Mouse (Mus musculus) testis, adult 2 months (tissue): ENCODE results near the gene Rcc2. TPM values are rescaled to one million over a fixed set of nuclear protein-coding genes. Genes with fewer than 3 reads are reported as not detected.

Experiments
- H3K27ac ChIP-seq: fragments of 200-500 bp; 2 replicates; pipeline ENCODE4 v1.5.1; 2012; ENCODE audit warnings: low read depth, low read length; ENCODE audit not compliant: control insufficient read depth, insufficient read depth
- H3K27me3 ChIP-seq: fragments of 200-500 bp; 2 replicates; pipeline ENCODE4 v1.6.1; 2012; ENCODE audit warnings: mild to moderate bottlenecking, low read length, moderate library complexity; ENCODE audit not compliant: control insufficient read depth, insufficient read depth
- H3K36me3 ChIP-seq: fragments of 200-500 bp; 2 replicates; pipeline ENCODE4 v1.6.1; 2012; ENCODE audit warnings: mild to moderate bottlenecking, low read length; ENCODE audit not compliant: control insufficient read depth, insufficient read depth
- H3K4me1 ChIP-seq: fragments of 200-500 bp; 2 replicates; pipeline ENCODE4 v1.6.1; 2012; ENCODE audit warnings: low read length; ENCODE audit not compliant: control insufficient read depth, insufficient read depth
- H3K4me3 ChIP-seq: fragments of 200-500 bp; 2 replicates; pipeline ENCODE4 v1.5.1; 2012; ENCODE audit warnings: low read depth, mild to moderate bottlenecking, low read length, moderate library complexity, mixed read lengths; ENCODE audit not compliant: control insufficient read depth
- CTCF ChIP-seq: fragments of 200-500 bp; IDR thresholded peaks from 2 replicates; pipeline ENCODE4 v1.5.1; 2012; ENCODE audit warnings: low read depth, mild to moderate bottlenecking, inconsistent platforms, low read length, moderate library complexity; ENCODE audit not compliant: control insufficient read depth, insufficient read depth, insufficient replicate concordance
- POLR2A ChIP-seq: fragments of 200-500 bp; IDR thresholded peaks from 2 replicates; pipeline ENCODE4 v1.6.1; 2012; ENCODE audit warnings: low read depth, mild to moderate bottlenecking, inconsistent platforms, low read length, moderate library complexity; ENCODE audit not compliant: control insufficient read depth
- polyA plus RNA-seq: library from polyadenylated mRNA; depleted of rRNA; stranded (reverse); fragments of >200 nt; gene quantifications from 2 replicates; pipeline ENCODE4 v1.2.3, GENCODE M21; 2012; rRNA removed

Rcc2 gene
- 30.0 and 32.1 TPM in 2 replicates for polyA plus RNA-seq

GRCm38 (mm10) chr4:140700269-140701018, at the start of gene Rcc2:
TSS of gene Rcc2 (plus strand) at chr4:140700541.
- no peaks in the 10 kb centered on the region for H3K27me3 ChIP-seq
- H3K4me1 ChIP-seq = peaks cover 29% of the 10 kb centered on the region
- H3K36me3 ChIP-seq = no peaks in the 10 kb centered on the region
- TF ChIP-seq CTCF = no peak
- no peak for TF ChIP-seq POLR2A
- peak within 1 kb of the TSS; percentile 91 for H3K4me3 ChIP-seq
- peak within 1 kb of the TSS; percentile 92 for H3K27ac ChIP-seq

GRCm38 (mm10) chr4:140653835-140654583, 46.3 kb upstream of the Rcc2 start:
- Histone ChIP-seq H3K27ac (no peak overlapping the region), H3K27me3 (no peaks in the 10 kb centered on the region), H3K4me1 (peaks cover 2% of the 10 kb centered on the region), H3K4me3 (no peak overlapping the region), H3K36me3 (no peaks in the 10 kb centered on the region)
- TF ChIP-seq CTCF = no peak
- no peak for TF ChIP-seq POLR2A

DNA sequence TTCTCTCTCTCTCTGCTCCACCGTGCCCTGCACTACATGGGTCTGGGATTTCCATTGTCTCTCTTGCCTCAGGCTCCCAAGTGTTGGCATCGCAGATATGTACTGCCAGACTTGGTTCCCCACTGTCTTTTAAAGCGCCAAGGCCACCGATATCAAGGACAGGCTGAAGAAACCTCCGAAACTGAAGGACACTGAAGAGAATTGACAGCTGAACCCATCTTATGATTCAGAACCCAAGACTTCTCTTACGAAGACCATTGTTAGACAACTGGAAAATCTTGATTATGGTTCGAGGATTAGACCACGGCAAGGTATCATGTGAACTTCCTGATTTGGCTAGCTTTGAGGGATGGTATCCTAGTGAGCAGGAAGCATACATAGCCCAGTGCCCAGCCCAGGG, 45.5 kb upstream of the Rcc2 start:
- H3K4me1 ChIP-seq = 0 out of 2 replicates have a peak, but pooled peaks cover 2% of the 10 kb centered on the region
- H3K4me3 ChIP-seq = no peak overlapping the region
- TF ChIP-seq CTCF (no peak), POLR2A (no peak)
- no peak overlapping the region for H3K27ac ChIP-seq
- H3K27me3 ChIP-seq = no peaks in the 10 kb centered on the region
- H3K36me3 ChIP-seq = no peaks in the 10 kb centered on the region

DNA sequence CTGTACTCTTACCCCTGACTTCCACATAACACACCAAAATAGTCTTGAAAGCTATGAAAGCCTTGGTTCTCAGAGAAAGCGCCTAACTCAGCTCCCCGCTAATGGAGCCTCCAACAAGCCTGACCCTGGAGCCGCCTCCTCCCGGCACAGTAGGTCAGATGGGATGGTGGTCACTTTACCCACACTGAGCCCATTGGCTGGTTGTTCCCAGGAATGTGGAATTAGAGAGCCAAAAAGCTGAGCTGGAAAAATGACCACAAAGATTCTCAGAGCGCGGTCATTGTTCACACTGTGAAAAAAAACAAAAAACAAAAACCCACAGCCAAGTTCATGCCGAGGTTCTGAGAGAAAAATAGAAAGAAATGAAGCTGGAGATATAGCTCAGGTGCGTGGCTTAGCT, 43.8 kb upstream of the Rcc2 start:
- TF ChIP-seq CTCF (no peak), POLR2A (no peak)
- no peaks in the 10 kb centered on the region for H3K27me3 ChIP-seq
- no peaks in the 10 kb centered on the region for H3K36me3 ChIP-seq
- H3K4me1 ChIP-seq = 0 out of 2 replicates have a peak, but pooled peaks cover 2% of the 10 kb centered on the region
- H3K4me3 ChIP-seq = no peak overlapping the region
- no peak overlapping the region for H3K27ac ChIP-seq

DNA sequence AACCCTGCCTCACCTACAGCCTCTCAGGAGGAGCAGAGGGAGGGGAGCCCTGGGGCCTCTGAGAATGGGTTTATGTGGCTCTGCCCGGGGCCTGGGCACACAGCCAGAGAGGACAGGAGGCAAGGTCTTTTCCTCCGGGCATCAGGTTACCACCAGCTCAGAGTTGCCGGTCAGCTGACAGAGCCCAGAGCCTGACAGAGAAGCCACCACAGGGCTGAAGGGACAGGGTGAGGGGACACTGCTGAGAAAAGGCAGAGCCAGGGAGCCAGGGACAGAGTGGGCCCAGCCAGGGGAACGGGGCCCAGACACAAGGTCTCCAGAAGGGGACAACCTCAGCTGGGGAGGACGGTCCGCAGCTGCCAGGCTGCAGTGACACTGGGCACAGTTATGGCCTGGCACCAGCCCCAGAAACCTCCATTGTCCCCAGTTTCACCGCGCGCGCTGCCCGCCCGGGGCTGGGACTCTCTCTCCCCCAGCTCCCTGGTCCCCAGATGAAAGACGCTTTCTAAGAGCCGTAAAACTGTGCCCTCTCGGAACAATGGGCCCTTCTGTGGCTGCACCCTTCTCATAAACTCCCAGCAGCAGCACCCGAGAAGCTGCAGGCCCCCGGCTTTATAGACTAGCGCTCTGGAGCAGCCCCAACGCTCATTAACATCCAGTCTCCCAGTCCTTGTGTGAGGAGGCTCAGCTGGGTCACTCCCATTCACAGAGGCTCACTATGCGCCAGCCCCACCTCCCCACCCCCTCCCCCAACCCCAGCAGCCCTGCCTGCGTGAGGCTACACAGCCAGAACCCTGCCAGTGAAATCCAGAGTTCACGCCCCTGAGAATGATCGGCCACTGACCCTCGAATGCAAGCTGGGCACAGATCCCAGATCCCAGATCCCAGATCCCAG, 42.4 kb upstream of the Rcc2 start:
- Histone ChIP-seq H3K27ac (no peak overlapping the region), H3K4me1 (peaks cover 2% of the 10 kb centered on the region; the same call in 1 of the 2 replicates), H3K27me3 (no peaks in the 10 kb centered on the region), H3K36me3 (no peaks in the 10 kb centered on the region), H3K4me3 (no peak overlapping the region)
- no peak for TF ChIP-seq CTCF
- TF ChIP-seq POLR2A = no peak

GRCm38 (mm10) chr4:140661406-140662022, 38.8 kb upstream of the Rcc2 start:
- no peak for TF ChIP-seq CTCF
- no peak for TF ChIP-seq POLR2A
- Histone ChIP-seq H3K36me3 (no peaks in the 10 kb centered on the region), H3K4me1 (peaks cover 2% of the 10 kb centered on the region; the same call in 1 of the 2 replicates), H3K27me3 (no peaks in the 10 kb centered on the region), H3K4me3 (no peak overlapping the region), H3K27ac (no peak overlapping the region)

DNA sequence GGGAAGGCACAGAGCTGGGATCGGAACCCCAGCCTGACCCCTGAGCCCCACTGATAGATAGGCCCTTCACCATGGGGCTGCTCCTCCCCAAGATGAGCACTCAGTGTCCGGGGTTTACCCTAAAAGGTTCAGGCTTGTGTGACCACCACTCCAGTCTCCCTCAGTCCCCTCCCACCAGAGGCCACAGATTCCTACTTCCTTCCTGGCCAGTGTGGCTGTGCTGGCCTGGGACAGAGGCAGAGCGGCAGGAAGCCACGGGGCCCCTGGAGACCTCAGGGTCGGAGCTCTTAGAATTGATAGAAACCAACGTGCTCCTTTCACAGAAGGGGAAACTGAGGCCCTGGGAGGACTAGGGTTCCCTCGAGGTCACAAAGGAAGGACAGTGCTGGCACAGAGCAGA, 37.9 kb upstream of the Rcc2 start:
- TF ChIP-seq CTCF = no peak
- no peak for TF ChIP-seq POLR2A
- H3K4me3 ChIP-seq = no peak overlapping the region
- H3K4me1 ChIP-seq = peaks cover 2% of the 10 kb centered on the region; the same call in 1 of the 2 replicates
- no peaks in the 10 kb centered on the region for H3K36me3 ChIP-seq
- H3K27ac ChIP-seq = no peak overlapping the region
- H3K27me3 ChIP-seq = no peaks in the 10 kb centered on the region
